Comparison of ENCODE assay signal across 14 mouse cellular contexts in genomic region chr8:121857331-121857730, GRCm38 (mm10). TPM values are rescaled to one million over a fixed set of nuclear protein-coding genes. Genes with fewer than 3 reads are reported as not detected.
A peak's percentile ranks its signal among the peaks of the same experiment; 100 is the strongest.
DNase-seq lines count a peak whose midpoint lies in the region; ATAC-seq lines count a peak whose summit lies in the region.
"Had no signal": no experiment of that assay in that cellular context is flagged by ENCODE, and none has a peak within 500 bp of the region (broad histone marks: within the 10 kb centered on the region; RNA-seq: fewer than 3 reads in every experiment).

No protein-coding gene starts in this region.

- intact Hi-C loops in left cerebral cortex, postnatal 4 days (cut with DNase I) = no loop called here
- intact Hi-C loops in left cerebral cortex, postnatal 25 days (cut with DNase I) = no loop called here
- intact Hi-C loops in gastrocnemius, postnatal 36 days (cut with DNase I) = no loop called here

- ATAC-seq in embryonic facial prominence, embryonic 14.5 days (ENCODE audit: low read depth) = no peak
- no peak for ATAC-seq in midbrain, embryonic 15.5 days (replicated peaks)
- ATAC-seq: liver, embryonic 12.5 days had no signal

- H3K4me3 ChIP-seq in embryonic facial prominence, embryonic 14.5 days (ENCODE audit: low read depth, low read length) = no peak overlapping the region
- no peak overlapping the region for H3K4me3 ChIP-seq in embryonic facial prominence, embryonic 10.5 days
- no peak overlapping the region for H3K4me3 ChIP-seq in midbrain, embryonic 15.5 days
- H3K4me3 ChIP-seq in midbrain, embryonic 10.5 days = no peak overlapping the region
- H3K4me3 ChIP-seq: embryonic facial prominence, embryonic 12.5 days; liver, embryonic 12.5 days; lung, embryonic 15.5 days; megakaryocyte, embryonic 14.5 days had no signal

- 56% methylated on average over 9 of the region's 9 CpGs for WGBS in embryonic facial prominence, embryonic 14.5 days
- WGBS in embryonic facial prominence, embryonic 10.5 days = 59% methylated on average over 9 of the region's 9 CpGs
- 49% methylated on average over 9 of the region's 9 CpGs for WGBS in midbrain, embryonic 15.5 days
- 54% methylated on average over 9 of the region's 9 CpGs for WGBS in midbrain, embryonic 10.5 days

- no peak overlapping the region for H3K9ac ChIP-seq in embryonic facial prominence, embryonic 14.5 days (ENCODE audit: low read depth, low read length)
- no peak overlapping the region for H3K9ac ChIP-seq in midbrain, embryonic 15.5 days
- H3K9ac ChIP-seq: embryonic facial prominence, embryonic 12.5 days; liver, embryonic 12.5 days; lung, embryonic 15.5 days had no signal

- H3K4me1 ChIP-seq in embryonic facial prominence, embryonic 14.5 days (ENCODE audit: control insufficient read depth, insufficient read depth, low read length) = no peaks in the 10 kb centered on the region
- H3K4me1 ChIP-seq in embryonic facial prominence, embryonic 10.5 days = peaks cover 8% of the 10 kb centered on the region; the same call in 1 of the 2 replicates
- no peaks in the 10 kb centered on the region for H3K4me1 ChIP-seq in midbrain, embryonic 15.5 days
- peaks cover 22% of the 10 kb centered on the region for H3K4me1 ChIP-seq in midbrain, embryonic 10.5 days

- H3K4me2 ChIP-seq in embryonic facial prominence, embryonic 14.5 days (ENCODE audit: low read depth, low read length) = no peak overlapping the region
- H3K4me2 ChIP-seq in midbrain, embryonic 15.5 days = no peak overlapping the region
- H3K4me2 ChIP-seq: embryonic facial prominence, embryonic 12.5 days; liver, embryonic 12.5 days; lung, embryonic 15.5 days had no signal

- H3K9me3 ChIP-seq in embryonic facial prominence, embryonic 14.5 days (ENCODE audit: control insufficient read depth, low read length) = no peaks in the 10 kb centered on the region
- 0 out of 2 replicates have a peak, but pooled peaks cover 2% of the 10 kb centered on the region for H3K9me3 ChIP-seq in embryonic facial prominence, embryonic 10.5 days
- no peaks in the 10 kb centered on the region for H3K9me3 ChIP-seq in midbrain, embryonic 15.5 days
- H3K9me3 ChIP-seq in midbrain, embryonic 10.5 days (replicated peaks) = no peaks in the 10 kb centered on the region
- H3K9me3 ChIP-seq: embryonic facial prominence, embryonic 12.5 days; liver, embryonic 12.5 days; lung, embryonic 15.5 days had no signal

- peak; percentile 19 for DNase-seq in embryonic facial prominence, embryonic 14.5 days (ENCODE audit: low spot score)
- DNase-seq in embryonic facial prominence, embryonic 10.5 days (ENCODE audit: low spot score) = no peak
- peak; percentile 50 for DNase-seq in left cerebral cortex, postnatal 4 days
- no peak for DNase-seq in left cerebral cortex, postnatal 25 days (ENCODE audit: low spot score in 2 of 2)
- peak; percentile 97 for DNase-seq in cerebellum, adult 9-10 months
- peak; percentile 42 to 46 for DNase-seq in gastrocnemius, postnatal 36 days
- DNase-seq in midbrain, embryonic 10.5 days (ENCODE audit: low spot score) = no peak
- DNase-seq: heart, postnatal 14 days; kidney, postnatal 14 days had no signal

- no peaks in the 10 kb centered on the region for H3K36me3 ChIP-seq in embryonic facial prominence, embryonic 14.5 days (ENCODE audit: control insufficient read depth, insufficient read depth, low read length)
- H3K36me3 ChIP-seq in embryonic facial prominence, embryonic 10.5 days (replicated peaks) = no peaks in the 10 kb centered on the region
- no peaks in the 10 kb centered on the region for H3K36me3 ChIP-seq in midbrain, embryonic 15.5 days (replicated peaks)
- no peaks in the 10 kb centered on the region for H3K36me3 ChIP-seq in midbrain, embryonic 10.5 days
- H3K36me3 ChIP-seq: embryonic facial prominence, embryonic 12.5 days; liver, embryonic 12.5 days; lung, embryonic 15.5 days had no signal

- H3K27ac ChIP-seq in embryonic facial prominence, embryonic 14.5 days (replicated peaks; ENCODE audit: low read depth, low read length) = no peak overlapping the region
- H3K27ac ChIP-seq in embryonic facial prominence, embryonic 10.5 days (replicated peaks) = no peak overlapping the region
- H3K27ac ChIP-seq in midbrain, embryonic 15.5 days = no peak overlapping the region
- no peak overlapping the region for H3K27ac ChIP-seq in midbrain, embryonic 10.5 days (replicated peaks)
- H3K27ac ChIP-seq: embryonic facial prominence, embryonic 12.5 days; liver, embryonic 12.5 days; lung, embryonic 15.5 days had no signal

- H3K27me3 ChIP-seq in embryonic facial prominence, embryonic 14.5 days (replicated peaks; ENCODE audit: control insufficient read depth, insufficient read depth, low read length) = no peaks in the 10 kb centered on the region
- 0 out of 2 replicates have a peak, but pooled peaks cover 7% of the 10 kb centered on the region for H3K27me3 ChIP-seq in embryonic facial prominence, embryonic 10.5 days (replicated peaks; ENCODE audit: low read depth, poor library complexity, severe bottlenecking)
- H3K27me3 ChIP-seq in midbrain, embryonic 15.5 days (replicated peaks) = no peaks in the 10 kb centered on the region
- H3K27me3 ChIP-seq in midbrain, embryonic 10.5 days (ENCODE audit: low read depth, poor library complexity, severe bottlenecking) = peaks cover 4% of the 10 kb centered on the region; the same call in 1 of the 2 replicates
- H3K27me3 ChIP-seq: embryonic facial prominence, embryonic 12.5 days; lung, embryonic 15.5 days had no signal

RNA-seq across cellular contexts. Expression of gene Klhdc4, which starts 28.0 kb away (rescaled TPM):
- 25.6 and 31.7 TPM in 2 replicates for polyA plus RNA-seq in embryonic facial prominence, embryonic 14.5 days (2014; fragmentation: Nextera tagmentation; extraction: Ambion mirVana)
- polyA plus RNA-seq in embryonic facial prominence, embryonic 10.5 days (2016; fragmentation: Nextera tagmentation; extraction: Ambion mirVana) = 67.3 and 71.2 TPM in 2 replicates
- 10 to 100 TPM; 39.7 to 45.2 TPM for total RNA-seq in left cerebral cortex, postnatal 4 days (2021)
- total RNA-seq in left cerebral cortex, postnatal 25 days (2021) = 10 to 100 TPM; 28.0 to 28.1 TPM
- total RNA-seq in gastrocnemius, postnatal 36 days (2021) = 1 to 10 TPM; 9.0 TPM
- 49.6 and 52.3 TPM in 2 replicates for polyA plus RNA-seq in midbrain, embryonic 15.5 days (2015; fragmentation: Nextera tagmentation; extraction: Ambion mirVana)
- polyA plus RNA-seq in midbrain, embryonic 10.5 days (2016; fragmentation: Nextera tagmentation; extraction: Ambion mirVana) = 62.1 and 64.1 TPM in 2 replicates

RNA-seq across cellular contexts. Expression of gene Slc7a5, which starts 50.2 kb away (rescaled TPM):
- 28.8 and 29.6 TPM in 2 replicates for polyA plus RNA-seq in embryonic facial prominence, embryonic 14.5 days (2014; fragmentation: Nextera tagmentation; extraction: Ambion mirVana)
- 18.7 and 21.0 TPM in 2 replicates for polyA plus RNA-seq in embryonic facial prominence, embryonic 10.5 days (2016; fragmentation: Nextera tagmentation; extraction: Ambion mirVana)
- total RNA-seq in left cerebral cortex, postnatal 4 days (2021) = 100 to 1,000 TPM; 150 to 153 TPM
- total RNA-seq in left cerebral cortex, postnatal 25 days (2021) = 10 to 100 TPM; 65.8 to 76.2 TPM
- total RNA-seq in gastrocnemius, postnatal 36 days (2021) = 1 to 10 TPM; 1.9 to 2.1 TPM
- 55.5 and 58.3 TPM in 2 replicates for polyA plus RNA-seq in midbrain, embryonic 15.5 days (2015; fragmentation: Nextera tagmentation; extraction: Ambion mirVana)
- polyA plus RNA-seq in midbrain, embryonic 10.5 days (2016; fragmentation: Nextera tagmentation; extraction: Ambion mirVana) = 29.3 and 32.7 TPM in 2 replicates

Comparison
In these comparisons a context has a peak if more than half of its experiments do, and no peak if none do; other contexts are left out.
1. DNase-seq: peak in embryonic facial prominence, embryonic 14.5 days (single experiment), left cerebral cortex, postnatal 4 days (single experiment), cerebellum, adult 9-10 months (single experiment) and gastrocnemius, postnatal 36 days (2 of 2); none in embryonic facial prominence, embryonic 10.5 days (single experiment), left cerebral cortex, postnatal 25 days (0 of 2) and midbrain, embryonic 10.5 days (single experiment).